Mouse (Mus musculus) kidney, embryonic 14.5 days (tissue): ENCODE measurements around the gene Sccpdh. TPM values are rescaled to one million over a fixed set of nuclear protein-coding genes. Genes with fewer than 3 reads are reported as not detected.

Source experiments
- ATAC-seq: fragments of 200-750 bp; cut with Nextera tagmentation; 2 replicates; pipeline ENCODE4 v1.8.0; 2017; ENCODE audit warnings: moderate number of reproducible peaks, mild to moderate bottlenecking, moderate TSS enrichment, moderate library complexity; ENCODE audit not compliant: low FRiP score, low TSS enrichment
- H3K27ac ChIP-seq: fragments of 300-500 bp; sonication (generic); 2 replicates; pipeline ENCODE4 v1.5.1; 2014; ENCODE audit warnings: low read depth, mild to moderate bottlenecking, low read length, moderate library complexity, mixed read lengths
- H3K27me3 ChIP-seq: fragments of 300-500 bp; sonication (generic); 2 replicates; pipeline ENCODE4 v1.6.1; 2014; ENCODE audit warnings: mild to moderate bottlenecking, low read length; ENCODE audit not compliant: control insufficient read depth, insufficient read depth
- H3K36me3 ChIP-seq: fragments of 300-500 bp; sonication (generic); 2 replicates; pipeline ENCODE4 v1.6.1; 2014; ENCODE audit warnings: low read length, mixed read lengths; ENCODE audit not compliant: control insufficient read depth, insufficient read depth
- H3K4me1 ChIP-seq: fragments of 300-500 bp; sonication (generic); 2 replicates; pipeline ENCODE4 v1.6.1; 2014; ENCODE audit warnings: low read length, mixed read lengths; ENCODE audit not compliant: control insufficient read depth, insufficient read depth
- H3K4me2 ChIP-seq: fragments of 300-500 bp; sonication (generic); replicated peaks from 2 replicates; pipeline ENCODE4 v1.6.1; 2014; ENCODE audit warnings: low read depth, mild to moderate bottlenecking, low read length
- H3K4me3 ChIP-seq: fragments of 300-500 bp; sonication (generic); 2 replicates; pipeline ENCODE4 v1.5.1; 2014; ENCODE audit warnings: mild to moderate bottlenecking, low read length
- H3K9ac ChIP-seq: fragments of 300-500 bp; sonication (generic); 2 replicates; pipeline ENCODE4 v1.6.1; 2014; ENCODE audit warnings: low read depth, mild to moderate bottlenecking, low read length, moderate library complexity
- H3K9me3 ChIP-seq: fragments of 300-500 bp; sonication (generic); 2 replicates; pipeline ENCODE4 v1.6.1; 2016; ENCODE audit warnings: low read length; ENCODE audit not compliant: control insufficient read depth
- WGBS: fragments of 180-500 bp; shearing (Covaris S2); extraction: QIAGEN DNeasy Blood & Tissue Kit; methylation state at CpG from one replicate; pipeline ENCODE4 v1.1.7; 2014; 5-methylcytosine and 5-hydroxymethylcytosine counted together
- polyA plus RNA-seq: library from polyadenylated mRNA; unstranded; fragments of >200 nt; fragmentation: Nextera tagmentation; extraction: Ambion mirVana; gene quantifications from 2 replicates; pipeline ENCODE4 v1.2.1, GENCODE M21; 2014

Gene Sccpdh
- polyA plus RNA-seq, 1 experiment from 2014 or later = 74.6 TPM

- no peak for ATAC-seq
- WGBS = 86% methylated on average over 3 of the region's 3 CpGs
- Histone ChIP-seq H3K27ac (no peak overlapping the region), H3K9ac (no peak overlapping the region), H3K27me3 (no peaks in the 10 kb centered on the region), H3K4me2 (no peak overlapping the region), H3K4me3 (no peak overlapping the region), H3K9me3 (no peaks in the 10 kb centered on the region), H3K4me1 (no peaks in the 10 kb centered on the region), H3K36me3 (no peaks in the 10 kb centered on the region)
These were observed 68.5 kb downstream of the Sccpdh start for GRCm38 (mm10) chr1:179736483-179736882.

Other genes starting within 250 kb of the Sccpdh start
- gene Smyd3, start 150.2 kb upstream of the Sccpdh start, polyA plus RNA-seq = 19.9 and 21.5 TPM in 2 replicates
- gene Tfb2m, start 121.9 kb upstream of the Sccpdh start, polyA plus RNA-seq = 28.6 and 39.9 TPM in 2 replicates
- gene Cnst, start 121.8 kb upstream of the Sccpdh start, polyA plus RNA-seq = 7.7 and 14.1 TPM in 2 replicates
- not detected in 2 replicates for gene Kif28, start 77.1 kb downstream of the Sccpdh start, polyA plus RNA-seq
- gene Gm10518, start 135.2 kb downstream of the Sccpdh start, polyA plus RNA-seq = 0.43 TPM in 1 of 2 replicates, not detected in the other
- gene Ahctf1, start 135.5 kb downstream of the Sccpdh start, polyA plus RNA-seq = 35.1 and 41.3 TPM in 2 replicates